Mouse (Mus musculus): ENCODE measurements around the gene Lekr1. TPM values are rescaled to one million over a fixed set of nuclear protein-coding genes. Genes with fewer than 3 reads are reported as not detected.

Lekr1 gene
- polyA plus RNA-seq, 2 experiments from 2014 or later: 0.46 to 1.7 TPM

DNA sequence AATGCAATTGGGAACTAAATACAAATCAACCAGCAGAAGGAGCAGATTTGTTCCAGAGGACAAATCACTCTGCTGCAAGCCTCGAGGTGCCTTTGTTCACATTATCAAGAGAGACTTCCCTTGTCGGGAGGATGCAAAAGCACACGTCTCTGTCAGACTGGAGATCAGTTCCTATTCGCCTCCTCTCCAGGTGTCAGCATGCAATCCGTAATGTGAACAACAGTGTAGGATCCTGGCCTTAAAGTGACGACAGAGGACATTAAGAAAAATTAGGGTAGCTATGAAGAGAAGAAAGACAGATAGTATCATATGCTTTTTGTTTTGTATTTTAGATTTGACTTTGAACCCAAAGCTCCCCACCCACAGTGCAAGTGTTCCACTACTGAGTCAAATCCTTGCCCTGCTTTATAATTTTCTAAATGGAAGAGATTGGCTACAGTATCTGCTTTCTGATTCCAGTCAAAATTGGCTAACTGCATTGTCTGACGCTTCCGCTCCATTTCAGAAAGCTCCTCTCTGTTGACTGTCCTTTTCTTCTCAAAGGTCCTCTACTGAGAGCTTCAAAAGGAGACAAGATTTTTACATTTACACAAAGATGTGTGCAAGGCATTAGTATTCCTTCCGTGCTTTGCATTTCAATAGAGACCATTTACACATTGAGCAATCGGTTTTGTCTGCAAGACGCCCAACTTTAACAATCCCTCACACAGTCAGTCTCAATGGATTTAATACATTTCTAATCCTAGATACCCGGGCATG, 8.9 kb upstream of the Lekr1 start:
- no peak for ATAC-seq

DNA sequence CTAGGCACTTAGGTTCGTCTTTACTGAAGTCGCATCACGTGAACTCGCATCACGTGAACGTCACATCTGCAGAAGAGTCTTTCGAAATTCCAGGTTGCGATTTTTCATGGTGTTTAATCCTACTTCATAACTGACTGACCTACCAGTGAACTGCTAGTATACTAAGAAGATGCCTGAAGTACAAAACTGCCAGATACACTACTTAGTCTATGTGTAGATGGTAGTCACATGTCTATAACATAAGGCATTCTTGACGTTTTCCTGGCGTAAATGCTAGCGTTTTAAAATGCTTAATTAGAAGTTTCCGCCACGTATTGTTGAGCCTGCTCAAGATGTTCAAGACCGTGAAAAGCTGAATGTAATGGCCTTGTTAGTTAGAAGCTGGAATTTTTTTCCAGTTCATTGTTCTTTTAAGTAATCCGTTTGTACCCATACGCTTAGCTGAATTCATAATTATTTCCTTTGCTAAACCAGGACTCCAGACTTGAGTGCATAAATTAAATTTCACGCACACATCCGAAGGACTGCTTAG, 7.9 kb upstream of the Lekr1 start:
- no peak for ATAC-seq

DNA sequence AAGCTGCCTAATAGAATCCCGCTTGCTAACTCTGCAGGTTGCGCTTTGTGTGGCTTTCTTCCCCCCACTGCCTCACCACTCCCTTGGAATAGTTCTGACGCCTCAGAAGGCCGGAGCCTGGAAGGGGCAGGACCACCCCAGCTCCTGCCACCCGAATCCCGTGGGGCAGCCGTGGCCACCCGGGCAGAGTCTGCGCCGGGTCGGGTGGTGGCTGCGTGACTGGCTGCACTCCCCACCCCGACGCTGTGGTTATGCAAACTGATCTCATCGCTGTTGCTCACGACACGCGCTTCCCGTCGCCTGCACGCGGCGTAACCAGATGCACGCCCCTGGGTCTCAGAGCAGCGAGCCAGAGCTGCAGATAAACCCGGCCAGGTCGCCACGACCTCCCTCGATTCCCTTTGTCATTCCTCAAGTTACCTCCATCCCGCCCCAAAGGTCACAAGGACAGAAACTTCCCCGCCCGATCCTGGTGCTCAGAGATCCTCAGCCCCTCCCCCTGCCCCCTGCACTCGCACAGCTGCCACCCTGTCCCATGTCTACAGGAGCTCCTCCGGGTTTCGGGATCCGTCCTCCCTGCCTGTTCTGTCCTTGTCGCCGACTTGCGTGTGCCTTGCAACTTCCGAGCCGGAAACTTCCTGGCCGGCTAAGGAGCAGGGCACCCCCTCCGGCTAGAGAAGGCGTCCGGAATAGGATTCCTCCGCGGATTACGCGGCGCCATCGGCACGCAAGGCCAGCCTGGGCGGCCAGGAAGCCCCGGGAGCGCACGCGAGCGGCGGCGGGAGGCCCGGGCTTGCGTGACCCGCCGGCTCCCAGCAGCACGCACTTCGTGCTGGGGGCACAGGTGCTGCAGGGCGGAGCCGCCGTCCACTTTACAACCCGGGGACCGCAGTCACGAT, 7.1 kb upstream of the Lekr1 start:
- ATAC-seq: peak; percentile 91

DNA sequence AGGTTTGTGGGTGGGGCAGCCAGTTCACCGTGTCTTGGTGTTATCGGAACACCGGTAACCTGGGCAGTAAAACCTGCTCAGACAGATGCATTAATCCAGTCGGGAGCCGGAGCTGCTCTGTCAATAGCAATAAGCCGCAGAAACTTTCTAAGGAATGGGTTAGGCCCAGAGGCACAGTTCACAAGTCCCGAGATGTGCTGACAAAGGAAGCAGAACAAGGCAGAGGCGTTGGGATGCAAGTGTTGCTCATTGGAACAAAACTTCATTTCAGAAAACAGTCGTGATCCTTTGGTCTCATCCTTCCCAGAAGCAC, 6.5 kb upstream of the Lekr1 start:
- no peak for ATAC-seq

DNA sequence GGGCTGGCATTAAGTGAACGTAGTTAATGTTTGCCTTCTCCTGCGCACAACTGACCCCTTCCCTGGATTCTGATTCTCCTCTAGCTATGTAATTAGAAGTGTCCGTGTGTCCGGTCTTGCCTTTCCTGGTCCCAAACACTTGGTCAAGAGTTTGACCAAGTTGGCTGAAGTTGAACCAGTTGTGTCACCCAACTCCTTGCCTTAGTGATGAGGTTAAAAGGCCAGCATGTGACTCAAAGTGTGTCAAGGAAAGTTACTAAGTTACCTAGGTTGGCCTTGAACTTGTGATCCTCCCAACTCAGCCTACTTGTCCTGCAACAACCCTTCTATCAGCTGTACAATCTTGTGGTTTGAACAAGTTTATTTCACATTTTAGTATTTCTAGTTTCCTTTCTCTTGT, 5.7 kb upstream of the Lekr1 start:
- no peak for ATAC-seq

DNA sequence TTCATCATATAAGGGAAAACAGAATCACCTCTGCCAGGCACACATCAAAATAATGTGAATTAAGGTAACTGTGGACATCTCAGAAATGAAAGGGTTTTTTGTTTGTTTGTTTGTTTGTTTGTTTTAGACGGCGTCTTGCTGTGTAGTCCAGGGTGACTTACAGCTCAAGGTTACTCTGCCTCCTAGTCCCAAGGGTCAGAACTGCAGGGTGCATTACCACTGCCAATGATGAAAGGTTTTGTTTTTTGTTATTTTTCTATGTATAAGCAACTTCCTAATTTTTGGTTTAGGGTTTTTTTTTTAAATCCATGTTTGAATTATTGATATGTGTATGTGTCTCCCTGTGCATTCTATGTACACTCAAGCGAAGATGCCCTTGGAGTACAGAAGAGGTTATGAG, 4.3 kb upstream of the Lekr1 start:
- ATAC-seq: no peak

DNA sequence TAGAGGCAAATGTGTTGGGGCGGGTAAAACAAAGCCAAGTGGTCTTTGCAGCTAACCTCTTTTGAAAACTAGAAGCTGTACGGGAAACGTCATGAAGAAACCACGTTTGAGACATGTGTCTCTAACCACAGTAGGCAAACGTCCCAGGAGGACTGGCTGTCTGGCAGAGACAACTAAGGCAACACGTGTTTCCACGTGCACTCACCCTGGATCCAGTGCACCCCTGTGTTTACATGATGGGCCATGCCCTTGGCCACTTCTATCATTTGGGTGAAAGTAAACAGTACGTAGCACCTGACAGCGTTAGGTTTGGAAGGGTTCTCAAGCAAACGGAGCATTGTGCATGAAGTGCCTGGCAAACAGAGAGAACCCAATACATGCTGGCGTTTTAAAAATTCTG, 2.9 kb upstream of the Lekr1 start:
- no peak for ATAC-seq

DNA sequence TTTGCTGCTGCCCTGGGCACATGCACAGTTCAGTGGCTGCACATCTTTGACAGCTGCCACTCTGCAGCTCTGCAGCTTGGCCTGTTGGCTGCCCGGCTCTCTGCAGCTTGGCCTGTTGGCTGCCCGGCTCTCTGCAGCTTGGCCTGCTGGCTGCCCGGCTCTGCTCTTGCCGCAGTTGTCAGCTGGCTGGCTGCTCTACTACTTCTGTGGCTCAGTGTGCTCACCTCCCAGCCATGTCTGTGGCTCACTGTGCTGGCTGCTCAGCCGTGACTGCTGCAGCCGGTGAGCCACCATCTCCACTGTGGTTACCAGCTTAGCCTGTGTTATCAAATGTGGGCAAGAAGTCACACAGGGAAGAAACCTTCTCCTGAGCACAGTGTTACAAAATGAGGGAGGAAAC, 4.2 kb downstream of the Lekr1 start:
- ATAC-seq: no peak

DNA sequence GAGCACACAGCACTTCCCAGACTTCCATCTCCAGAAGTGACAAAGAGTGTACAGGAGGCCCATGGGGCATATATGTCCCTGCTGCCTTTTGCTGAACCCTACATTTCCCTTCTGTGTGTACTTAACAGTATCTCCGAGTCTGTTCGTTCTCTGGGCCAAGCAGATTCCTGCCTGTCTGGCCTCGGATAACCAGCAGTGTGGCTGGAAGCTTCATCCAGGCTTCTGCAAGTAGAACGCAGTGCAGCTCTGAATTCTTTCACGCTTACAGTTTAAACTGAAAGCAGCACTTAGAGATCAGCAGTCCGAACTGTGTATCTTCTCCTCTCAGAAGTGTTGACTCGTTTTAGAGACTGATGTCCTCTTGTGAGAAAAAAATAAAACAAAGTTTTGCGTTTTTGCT, 7.7 kb downstream of the Lekr1 start:
- ATAC-seq: no peak

DNA sequence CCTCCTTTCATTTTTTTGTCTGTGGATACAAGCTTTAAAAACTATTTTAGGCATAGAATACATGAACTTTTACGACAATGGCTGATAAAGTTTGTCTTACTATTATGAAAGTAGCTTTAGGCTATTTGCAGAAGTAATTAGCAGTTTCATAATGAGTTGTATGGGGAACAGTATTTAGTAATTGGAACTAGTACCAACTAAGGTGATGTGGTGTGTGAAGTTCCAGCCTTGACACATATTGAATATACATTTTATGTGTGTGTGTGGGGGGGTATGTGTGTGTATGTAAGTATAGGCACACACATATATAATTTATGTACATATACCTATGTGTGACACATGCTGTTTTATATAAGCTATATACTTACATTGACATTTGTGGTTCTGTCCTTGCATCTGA, 14.6 kb downstream of the Lekr1 start:
- no peak for ATAC-seq

DNA sequence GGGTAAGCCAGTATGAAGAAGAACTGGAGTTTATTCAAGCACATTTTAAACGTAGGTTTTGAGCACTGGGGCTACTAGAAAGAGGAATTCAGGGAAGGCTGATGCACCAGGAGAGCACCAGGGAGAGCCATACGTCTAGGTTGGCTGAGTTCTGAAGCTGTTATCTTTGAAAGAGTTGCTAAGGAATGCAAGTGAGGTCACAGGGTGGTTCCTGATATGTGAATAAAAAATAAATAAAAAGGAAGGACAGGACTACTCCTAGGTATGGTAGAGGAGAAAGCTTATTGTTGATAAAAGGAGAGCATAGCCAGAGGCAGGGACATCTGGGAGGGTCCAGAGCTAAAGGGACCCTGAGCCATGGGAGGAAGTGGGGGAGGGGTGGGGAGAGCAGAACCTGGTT, 23.7 kb downstream of the Lekr1 start:
- no peak for ATAC-seq

DNA sequence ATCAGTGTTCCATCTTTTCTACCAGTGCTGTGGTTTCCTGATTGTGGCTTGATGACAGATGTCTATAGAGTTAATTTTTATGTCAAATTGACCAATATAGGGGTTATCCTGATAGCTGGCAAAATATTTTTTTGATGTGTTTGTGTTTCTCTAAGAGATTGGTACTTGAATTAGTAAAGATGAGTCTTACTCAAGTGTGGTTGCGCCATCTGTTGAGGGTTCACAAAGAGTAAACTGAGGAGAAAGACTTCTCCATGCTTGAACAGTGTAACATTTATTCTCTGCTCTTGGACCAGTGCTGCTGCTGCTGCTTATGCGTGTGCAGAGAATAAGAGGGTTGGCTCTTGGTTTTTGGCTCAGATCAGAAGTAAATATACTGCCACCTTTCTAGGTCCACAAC, 24.8 kb downstream of the Lekr1 start:
- no peak for ATAC-seq

DNA sequence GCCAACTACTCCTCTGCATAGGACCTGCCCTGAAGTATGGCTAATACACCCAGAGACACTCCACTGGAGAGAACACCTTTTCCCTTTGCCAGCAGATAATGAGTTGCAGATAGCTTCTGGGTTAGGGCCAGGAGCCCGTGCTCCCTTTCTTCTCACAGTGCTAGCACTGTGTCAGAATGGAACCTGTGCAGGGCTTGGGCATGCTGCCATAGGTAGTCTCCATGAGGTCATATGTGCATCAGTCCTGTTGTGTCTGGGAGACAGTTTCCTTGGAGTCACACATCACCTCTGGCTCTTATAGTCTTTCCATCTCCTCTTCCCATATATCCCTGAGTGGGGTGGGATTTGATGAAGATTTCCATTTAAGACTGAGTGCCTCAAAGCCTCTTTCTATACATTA, 33.7 kb downstream of the Lekr1 start:
- no peak for ATAC-seq

DNA sequence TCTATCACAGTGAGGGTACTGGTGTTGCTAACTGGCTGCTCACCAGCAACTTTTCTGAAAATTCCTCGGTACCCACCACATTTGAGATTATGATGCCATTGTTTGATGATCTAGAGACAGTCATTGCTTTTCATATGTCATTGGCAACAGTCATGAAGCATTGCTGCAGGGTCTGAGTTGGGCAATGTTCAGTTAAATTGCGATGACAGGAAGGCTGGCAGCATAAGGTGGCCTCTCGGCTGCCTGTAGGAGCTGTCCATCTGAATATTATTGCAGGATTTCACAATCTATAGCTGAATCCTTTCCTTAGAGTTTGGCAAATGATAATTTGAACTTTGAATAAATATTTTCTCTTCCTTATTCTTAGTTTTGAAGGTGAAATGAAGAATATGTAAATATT, 48.3 kb downstream of the Lekr1 start:
- ATAC-seq: no peak

DNA sequence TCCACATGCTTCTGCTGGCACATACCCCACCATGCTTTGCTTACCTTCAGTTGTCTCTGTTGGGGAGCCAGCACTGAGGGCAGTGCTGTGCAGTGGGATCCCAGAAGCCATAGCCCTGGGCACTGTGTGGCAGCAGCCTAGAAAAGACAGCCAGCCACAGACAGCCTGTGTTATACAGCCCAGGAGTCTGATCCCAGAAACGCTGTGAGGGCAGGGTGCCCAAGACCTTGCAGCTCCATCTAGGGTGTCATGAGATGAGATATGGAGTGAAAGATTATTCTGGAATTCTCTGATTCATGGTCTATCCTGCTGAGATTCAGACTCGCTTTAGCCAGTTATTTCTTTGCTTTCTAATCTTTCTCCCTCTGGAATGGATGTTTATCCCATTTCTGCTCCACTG, 51.4 kb downstream of the Lekr1 start:
- no peak for ATAC-seq

DNA sequence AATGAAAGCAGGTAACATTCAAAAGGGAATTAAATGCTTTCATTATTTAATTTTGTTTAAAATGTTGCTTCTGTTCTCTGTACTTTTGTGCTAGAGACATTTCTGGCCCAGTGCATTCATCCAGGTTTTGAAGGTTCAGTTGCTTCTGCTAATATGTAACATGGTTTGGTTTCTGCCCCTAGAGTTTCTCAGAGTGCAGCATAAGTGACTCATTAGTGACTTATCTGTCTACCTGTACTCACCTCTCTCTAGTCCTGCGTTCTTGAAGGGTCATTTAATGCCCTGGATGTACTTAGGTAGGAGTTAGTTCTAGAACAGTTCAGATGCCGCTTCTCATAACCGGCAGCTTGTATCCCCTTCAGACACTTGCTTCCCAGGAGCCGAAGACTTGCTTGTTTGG, 56.9 kb downstream of the Lekr1 start:
- no peak for ATAC-seq

DNA sequence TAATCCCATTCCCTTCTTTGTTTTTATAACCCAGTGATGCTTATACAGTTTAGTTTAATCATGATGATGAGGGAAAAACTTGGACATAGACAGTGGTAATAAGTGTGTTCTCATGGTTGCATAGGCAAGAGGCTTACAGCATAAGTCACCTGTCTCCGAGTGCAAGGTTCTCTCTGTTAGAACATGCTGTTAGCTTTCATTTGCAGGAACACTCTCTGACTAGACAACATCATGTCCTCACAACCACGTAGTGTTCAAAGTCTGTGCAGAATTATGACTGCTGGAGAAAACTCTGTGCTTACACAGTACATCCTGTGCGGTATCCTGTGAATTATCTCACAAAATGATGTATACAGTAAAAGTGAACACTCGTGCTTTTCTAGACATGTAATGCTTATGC, 57.6 kb downstream of the Lekr1 start:
- no peak for ATAC-seq

DNA sequence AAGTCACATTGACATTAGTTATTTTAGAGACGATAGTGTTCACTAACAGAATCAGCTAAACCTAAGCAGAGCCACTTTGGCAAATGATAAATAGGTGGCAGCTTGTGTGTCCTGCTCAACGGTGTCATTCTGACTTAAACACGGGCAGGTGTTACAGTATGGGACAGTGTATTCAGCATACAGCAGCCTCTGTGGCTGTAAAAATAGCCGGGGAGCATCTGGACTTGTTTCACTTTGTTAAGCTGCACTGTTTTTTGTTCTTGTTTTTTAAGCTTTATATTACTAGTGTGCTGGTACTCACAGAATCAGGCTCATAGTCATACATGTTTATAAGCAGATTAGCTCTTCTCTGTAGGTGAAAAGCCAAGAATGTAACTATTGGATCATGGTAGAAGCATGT, 71.8 kb downstream of the Lekr1 start:
- ATAC-seq: no peak

DNA sequence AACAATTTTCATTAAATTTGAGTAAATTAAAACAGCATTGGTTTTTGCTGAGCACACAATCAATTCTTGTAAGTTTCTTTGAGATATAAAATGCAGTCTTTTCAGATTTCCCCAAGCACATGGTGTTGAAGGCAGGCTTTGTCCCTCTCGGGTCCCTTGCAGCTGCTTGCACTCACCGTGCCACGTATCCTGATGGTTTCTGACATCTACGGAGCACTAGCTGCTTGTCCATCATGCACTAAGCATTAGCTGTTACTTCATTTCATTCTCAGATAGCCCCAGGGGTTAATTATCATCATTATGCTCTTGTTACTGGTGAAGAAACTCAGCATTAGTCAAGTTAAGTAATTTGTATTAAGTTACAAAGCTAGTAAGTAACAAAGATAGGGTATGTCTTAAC, 78.9 kb downstream of the Lekr1 start:
- no peak for ATAC-seq

DNA sequence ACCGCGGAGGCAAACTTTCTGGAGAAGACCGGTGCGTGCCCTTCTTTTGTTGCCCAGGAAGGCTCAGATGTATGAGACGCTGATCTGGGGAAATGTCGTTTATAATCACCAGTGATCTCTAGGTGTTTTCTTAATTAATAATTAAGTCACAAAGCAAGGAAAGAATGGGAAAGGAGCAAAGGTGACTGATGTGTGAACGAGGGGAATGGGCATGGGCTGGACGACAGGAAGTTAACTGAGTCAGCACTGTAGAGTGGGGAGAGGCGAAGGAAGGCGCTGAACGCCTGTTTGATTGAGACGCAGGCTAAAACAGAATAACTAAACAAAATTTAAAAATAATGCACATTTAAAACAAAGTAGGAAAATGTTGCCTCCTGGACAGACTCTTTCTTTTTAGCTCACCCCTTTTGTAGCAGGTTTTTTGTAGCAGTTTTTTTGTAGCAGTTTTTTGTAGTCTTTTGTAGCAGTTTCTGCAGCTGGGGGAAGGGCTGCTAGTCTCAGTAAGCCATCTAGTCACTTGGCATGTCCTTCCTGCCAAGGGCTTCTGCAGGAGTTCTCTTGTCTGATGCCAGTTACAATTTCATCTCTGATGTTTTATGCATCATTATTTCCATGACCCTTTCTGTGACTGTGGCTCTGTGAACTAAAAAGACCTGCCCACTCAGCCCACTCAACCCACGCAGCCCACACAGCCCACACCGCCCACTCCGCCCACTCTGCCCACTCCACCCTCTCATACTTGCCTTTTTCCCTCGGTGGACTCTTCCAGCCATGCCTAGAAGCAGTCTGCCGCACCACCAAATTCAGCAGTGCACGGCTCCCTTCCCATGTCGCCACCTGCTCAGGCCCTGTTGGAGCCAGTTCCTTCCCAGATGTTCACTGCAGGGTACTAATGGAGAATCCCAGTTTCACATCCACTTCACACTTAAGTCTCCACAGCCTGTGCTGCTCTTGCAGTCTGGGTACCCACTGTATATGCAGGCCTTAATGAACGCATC, 98.8 kb downstream of the Lekr1 start:
- no peak for ATAC-seq

DNA sequence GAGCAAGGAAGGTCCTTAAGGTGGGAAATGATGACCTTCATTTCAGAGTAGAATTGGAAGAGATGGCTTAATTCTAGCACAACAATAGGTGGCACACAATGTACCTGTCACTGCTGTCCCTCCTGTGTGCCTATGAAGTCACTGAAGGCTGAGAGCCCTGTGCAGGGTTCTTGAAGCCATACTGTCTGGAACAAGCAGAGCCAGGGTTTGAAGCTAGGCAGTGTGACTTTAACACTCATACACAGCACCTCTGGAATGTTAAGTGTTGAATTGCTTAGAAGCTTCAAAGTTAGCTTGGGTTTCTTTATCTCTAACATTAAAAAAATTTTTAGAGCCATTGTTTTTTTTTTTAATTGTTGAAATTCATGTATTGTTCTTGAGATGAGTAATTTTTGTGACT, 100.4 kb downstream of the Lekr1 start:
- ATAC-seq: no peak

DNA sequence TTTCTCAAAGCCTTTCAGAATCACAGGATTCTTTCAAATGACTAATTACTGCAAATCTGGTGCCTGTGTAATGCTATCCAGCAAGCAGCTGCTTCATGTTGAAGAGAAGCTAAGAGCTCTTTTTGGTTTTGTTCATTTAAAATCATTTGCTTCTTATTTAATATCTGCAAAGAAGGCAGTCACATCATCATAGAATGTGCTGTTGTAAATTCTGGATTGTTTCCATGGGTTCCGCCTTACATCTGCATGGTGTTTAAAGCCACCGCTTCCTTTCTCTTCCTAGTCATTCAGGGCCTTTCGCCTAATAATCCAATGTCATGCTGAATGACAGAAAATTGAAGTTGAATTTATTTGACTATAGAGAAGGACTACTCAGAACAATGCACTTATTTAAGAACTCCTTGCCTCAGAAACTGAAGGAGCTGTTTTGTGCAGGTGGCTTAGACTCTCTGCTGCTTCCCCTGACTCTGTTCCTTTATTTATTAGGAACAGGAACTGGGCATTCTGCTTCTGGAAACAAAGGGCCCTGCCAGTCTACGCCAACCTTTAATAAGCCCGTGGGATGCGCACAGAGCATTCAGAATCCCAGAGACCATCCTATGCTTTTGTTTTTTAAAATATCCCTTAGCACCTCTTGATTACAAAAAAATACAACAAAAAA, 101.3 kb downstream of the Lekr1 start:
- no peak for ATAC-seq

Data from activated CD4-positive, CD25-positive, alpha-beta regulatory T cell, adult 4 months (primary cell).